Mouse (Mus musculus): ENCODE data around the gene Dhtkd1.

DNA sequence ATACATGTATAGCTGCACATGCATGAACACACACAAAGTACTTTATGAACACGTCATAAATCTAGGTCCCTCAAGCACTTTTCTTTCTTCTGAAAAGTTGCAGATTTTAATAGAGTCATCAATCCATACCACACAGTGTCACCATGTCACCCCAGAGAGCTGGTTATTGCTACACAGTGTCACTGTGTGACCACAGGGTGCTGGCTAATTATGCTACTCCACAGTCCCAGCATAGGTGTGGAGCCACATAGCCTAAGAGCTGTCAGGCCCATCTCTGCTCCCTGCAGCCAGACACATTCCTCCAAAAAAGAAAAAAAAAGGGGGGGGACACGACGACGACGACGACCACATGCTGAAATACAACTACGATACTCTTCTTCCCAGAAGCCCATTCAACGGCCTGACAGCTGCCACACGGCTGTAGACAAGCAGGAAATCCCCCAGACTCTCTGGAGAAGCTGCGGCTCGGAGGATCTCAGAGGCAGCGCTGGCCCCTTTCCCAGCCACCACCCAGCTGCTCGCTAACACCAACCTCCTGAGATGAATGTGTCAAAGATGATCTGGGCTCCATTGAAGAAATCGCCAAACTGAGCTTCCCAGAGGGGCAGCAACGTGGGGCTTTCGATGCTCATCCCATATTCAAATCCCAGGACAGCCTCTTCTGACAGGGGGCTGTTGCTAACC lies 31.2 kb downstream of the Dhtkd1 start:
- TF ChIP-seq CTCF (IDR thresholded peaks at IDR 0.05; ENCODE audit: insufficient read depth, low read length): no peak
- TF ChIP-seq POLR2A (IDR thresholded peaks at IDR 0.05; ENCODE audit: borderline replicate concordance, extremely low read depth, low read depth, low read length): no peak
